Mouse (Mus musculus) heart, adult 2 months (tissue): Measurements from ENCODE around the gene Polr1a.

ENCODE experiments used
- CTCF ChIP-seq: fragments of 200-600 bp; IDR thresholded peaks from 2 replicates; pipeline ENCODE4 v1.8.1; 2022; ENCODE audit warnings: antibody characterized with exemption, mild to moderate bottlenecking, moderate library complexity
- EP300 ChIP-seq: fragments of 200-500 bp; IDR thresholded peaks from 2 replicates; pipeline ENCODE4 v1.6.1; 2011; ENCODE audit warnings: low read depth, low read length, control low read depth; ENCODE audit not compliant: insufficient read depth
- POLR2A ChIP-seq: fragments of 200-500 bp; IDR thresholded peaks from 2 replicates; pipeline ENCODE4 v1.6.1; 2011; ENCODE audit warnings: mild to moderate bottlenecking, low read depth, low read length, control low read depth; ENCODE audit not compliant: insufficient read depth

DNA sequence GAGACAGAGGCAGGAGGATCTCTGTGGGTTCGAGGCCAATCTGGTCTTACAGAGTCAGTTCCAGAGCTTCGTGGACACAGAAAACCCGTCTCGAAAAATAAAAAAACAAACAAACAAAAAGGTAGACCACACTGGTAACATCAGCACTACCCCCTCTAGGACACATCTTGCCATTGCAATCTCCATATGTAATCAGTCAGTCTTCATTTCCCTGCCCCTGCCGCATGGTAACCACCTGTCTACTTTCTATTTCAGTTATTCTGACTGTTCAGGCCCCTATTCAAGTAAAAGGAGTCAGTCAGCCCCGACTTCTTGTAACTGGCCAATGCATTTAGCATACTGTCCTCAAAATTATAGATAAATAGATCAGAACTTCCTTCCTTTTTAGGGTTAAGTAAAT lies 987 bp downstream of the Polr1a start:
- TF ChIP-seq EP300, result no peak
- TF ChIP-seq CTCF, result peak; percentile 30
- no peak for TF ChIP-seq POLR2A
